Mouse (Mus musculus) gastrocnemius, postnatal 14 days (tissue): ENCODE measurements at regions not wholly inside any gene's neighbourhood (a gene's known extent, or its start where the extent isn't known, plus 50 kb on each side); places are given as distances from the start of the nearest gene placed in this dataset.

Source experiments
- DNase-seq: peaks from one replicate; pipeline ENCODE4 v3.0.0; 2021; ENCODE audit warnings: mixed read lengths
- intact Hi-C: fragments of 180-260 bp; cut with DNase I; formaldehyde crosslinking; loops from one replicate; pipeline ENCODE4 v1.15.1; 2025; ENCODE audit warnings: low total_unique reads

DNA sequence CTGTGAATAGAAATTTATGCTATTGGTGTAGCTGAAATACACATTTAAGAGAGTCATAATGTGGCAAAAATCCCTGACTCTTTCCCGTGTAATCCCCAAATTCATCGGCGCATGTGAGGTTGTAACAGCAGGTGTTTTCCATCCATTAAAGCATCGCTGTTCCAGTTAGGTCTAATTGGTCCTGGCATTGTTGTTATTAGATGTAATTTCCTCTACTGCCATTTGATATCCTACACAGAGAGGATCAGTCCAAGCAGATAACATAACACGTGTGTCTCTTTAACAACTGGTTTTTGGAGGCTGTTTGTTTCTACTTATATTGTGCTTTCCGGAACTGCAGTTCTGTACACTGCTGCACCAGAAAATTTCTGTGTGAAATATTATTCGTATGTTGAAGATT lies 101.8 kb downstream of the Vgll3 start:
- intact Hi-C loops, result no loop called here

DNA sequence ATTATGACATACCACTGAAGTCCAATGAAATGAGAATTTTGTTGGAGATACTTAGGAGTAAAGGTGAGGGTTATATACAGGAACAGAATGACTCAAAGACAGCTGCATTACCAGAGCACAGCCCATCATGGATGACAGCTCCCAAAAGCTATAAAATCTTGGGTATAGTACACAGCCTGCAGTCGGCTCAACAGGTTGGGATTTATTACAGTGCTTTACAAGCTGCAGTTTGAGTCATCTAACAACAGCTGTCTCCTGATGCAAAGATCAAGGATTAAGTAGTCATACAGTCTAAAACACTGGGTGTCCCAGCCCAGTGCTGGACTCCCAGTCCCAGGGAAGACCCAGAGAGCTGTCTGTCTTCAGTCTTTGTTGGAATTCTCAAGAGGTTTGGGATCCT lies 110.9 kb downstream of the Vgll3 start:
- intact Hi-C loops, result no loop called here
- DNase-seq, result no peak

More for the DNA sequence above, 101.8 kb downstream of the Vgll3 start:
- DNase-seq, result no peak

DNA sequence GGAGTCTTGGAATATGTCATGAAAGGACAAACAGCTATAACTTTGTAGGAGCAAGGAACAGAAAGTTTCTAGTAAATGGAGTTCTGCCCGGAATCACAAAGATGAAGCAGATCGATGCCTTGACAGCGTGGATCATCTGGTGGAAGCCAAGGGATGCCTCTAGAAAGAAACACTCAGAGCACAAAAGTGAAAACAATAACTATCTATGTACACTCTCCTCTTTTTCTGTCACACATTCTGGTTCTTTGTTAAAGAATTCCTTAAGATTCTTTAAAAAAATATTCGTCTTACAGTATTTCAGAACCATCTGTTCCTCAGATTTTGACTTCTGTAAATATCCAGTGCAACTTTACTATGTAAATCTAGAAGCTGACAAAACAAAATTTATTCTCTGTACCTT lies 148.8 kb downstream of the Vgll3 start:
- DNase-seq, result no peak
- intact Hi-C loops, result no loop called here

DNA sequence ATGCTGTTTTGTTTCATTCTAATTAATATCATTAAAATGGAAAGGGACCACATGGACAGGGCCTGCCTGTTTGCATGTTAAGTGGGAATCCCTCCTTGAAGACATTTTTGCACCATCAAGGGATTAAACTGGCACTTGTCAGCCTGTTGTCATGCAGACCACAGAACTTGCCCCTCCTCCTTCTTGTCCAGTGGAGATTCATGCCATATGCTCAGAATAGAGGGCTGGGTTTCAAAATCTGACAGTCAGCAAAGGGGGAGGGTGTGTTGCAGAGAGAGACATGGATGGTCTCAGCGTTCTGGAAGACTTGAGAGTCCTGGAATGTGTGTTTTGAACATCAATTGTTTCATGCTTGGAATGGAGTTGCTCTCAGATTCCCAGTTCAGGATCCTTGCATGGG lies 149.2 kb downstream of the Vgll3 start:
- DNase-seq, result no peak
- intact Hi-C loops, result no loop called here

DNA sequence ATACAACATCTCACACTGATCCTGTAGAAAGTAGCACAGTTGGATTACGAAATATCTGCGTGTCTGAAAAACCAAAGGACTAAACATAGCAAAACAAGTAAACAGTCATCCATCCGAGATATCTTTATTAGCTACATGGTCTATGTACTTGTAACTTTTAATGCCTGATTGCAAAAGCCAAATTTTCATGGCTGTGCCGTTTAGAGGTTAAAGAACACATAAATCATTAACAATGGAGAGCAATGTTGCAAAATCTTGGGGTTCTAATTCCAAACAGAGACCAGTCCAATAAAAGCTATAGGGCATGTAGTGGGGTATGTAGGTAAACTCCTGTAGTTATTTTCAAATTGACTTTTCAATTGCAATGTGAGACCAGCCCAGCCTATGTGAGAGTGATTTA lies 162.0 kb downstream of the Vgll3 start:
- DNase-seq, result no peak
- intact Hi-C loops, result no loop called here

DNA sequence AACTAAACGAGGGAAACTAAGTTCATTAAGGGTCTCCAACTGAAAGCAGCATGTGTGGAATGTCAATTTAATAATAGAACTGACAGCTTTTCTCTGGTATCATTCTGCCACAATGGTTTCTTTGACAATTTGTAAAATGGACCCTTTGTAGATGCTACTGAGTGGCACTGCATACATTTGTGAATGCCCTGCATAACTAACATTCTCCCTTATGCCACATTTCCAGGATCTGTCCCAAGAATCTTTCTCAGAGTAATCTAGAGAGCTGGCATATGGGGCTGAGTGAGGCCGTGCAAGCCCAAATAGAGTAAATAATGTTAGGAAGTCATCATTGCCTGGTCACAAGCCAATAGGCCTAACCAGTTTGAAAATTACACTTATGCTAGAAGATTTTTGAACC lies 172.1 kb downstream of the Vgll3 start:
- no peak for DNase-seq
- intact Hi-C loops, result no loop called here

DNA sequence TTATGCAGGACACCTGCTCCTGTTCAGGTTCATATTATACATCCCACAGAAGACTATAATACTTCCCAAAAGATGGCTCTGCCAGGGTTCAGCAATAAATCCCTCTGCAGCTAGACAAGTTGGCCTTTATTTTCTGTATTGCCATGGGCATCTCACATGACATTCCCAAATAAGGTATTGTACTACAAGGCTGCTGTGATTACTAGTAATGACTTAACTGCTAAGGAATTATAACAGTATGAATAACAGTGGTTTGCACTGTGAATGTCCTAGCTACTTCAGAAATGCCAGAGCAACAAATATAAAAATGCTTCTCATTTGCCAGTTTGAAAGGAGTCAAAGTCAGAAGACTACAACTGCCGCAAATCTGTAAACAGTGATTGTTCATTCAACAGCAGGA lies 184.3 kb downstream of the Vgll3 start:
- intact Hi-C loops, result no loop called here
- no peak for DNase-seq

DNA sequence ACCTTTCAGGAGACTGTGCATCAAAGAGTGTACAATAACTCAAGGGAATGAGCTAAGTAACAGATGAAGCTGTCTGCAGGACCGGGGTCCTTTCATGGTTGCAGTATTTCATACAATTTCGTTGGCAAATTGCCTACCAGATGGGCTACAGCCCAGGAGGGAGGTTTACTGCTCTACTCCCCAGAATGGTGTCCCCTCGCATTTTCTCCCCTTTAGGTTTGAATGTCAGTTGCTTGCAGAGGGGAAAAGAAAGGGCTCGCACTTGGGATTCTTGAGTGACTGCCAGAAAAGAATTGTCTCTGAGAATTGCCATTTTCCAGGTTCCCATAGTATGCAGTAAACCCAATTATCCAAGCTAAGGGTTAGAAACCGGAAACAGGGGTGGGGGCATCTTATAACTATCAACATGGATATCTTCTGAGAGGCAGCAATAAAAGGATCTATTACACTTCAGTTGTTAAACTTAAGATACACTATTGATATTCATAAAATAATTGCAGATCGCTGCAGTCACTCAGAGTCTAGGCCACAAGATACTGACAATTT lies 185.7 kb downstream of the Vgll3 start:
- intact Hi-C loops, result loop anchor here (10.0 kb wide), 1 partner anchor 206 kb away; no protein-coding TSS in a partner anchor
- no peak for DNase-seq

DNA sequence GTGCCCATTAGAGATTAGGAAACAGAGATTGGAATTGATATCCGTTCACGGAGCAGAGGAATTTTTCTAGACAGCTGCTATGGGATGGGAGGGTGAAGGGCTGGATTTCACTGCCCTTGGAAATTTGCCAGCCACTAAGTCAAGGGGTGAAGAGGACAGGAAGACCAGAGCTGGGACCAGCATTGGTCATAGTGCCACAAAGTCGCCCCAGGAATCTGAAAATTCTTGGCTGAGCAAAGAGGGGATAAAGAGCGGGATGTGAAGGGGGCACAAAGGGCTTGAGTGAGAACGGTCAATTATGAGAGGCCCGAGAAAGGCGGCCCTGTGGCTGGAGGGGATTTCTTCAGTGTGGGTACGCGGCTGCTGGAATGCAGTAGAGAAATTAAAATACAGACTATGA lies 189.6 kb downstream of the Vgll3 start:
- intact Hi-C loops, result loop anchor here (10.0 kb wide), 1 partner anchor 210 kb away; no protein-coding TSS in a partner anchor
- DNase-seq, result peak; percentile 13

DNA sequence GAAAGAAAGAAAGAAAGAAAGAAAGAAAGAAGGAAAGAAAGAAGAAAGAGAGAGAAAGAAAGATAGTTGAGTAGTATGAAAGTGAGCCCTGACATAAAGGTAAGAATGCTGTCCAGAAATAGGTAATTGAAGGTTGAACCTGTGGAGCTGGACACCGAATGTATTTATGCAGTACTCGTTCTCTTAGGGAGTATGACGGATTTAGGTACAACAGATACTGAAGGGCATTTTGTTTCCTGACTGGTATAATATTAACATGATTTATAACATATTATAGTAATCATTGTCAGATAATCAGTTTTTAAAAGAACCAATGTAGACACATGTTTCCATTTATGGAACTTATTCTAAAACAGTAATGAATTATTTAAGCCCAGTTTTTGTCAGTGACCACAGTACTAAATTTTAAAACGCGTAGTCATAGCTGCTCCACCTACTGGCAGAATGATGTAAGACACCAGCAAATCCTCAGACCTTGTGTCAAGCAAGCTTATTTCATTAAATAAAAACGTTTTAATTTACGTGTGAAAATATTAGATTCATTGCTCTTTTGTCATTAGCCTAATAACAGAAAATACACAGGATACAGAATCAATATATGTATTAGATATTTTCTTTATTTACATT lies 191.0 kb downstream of the Vgll3 start:
- intact Hi-C loops, result loop anchor here (10.0 kb wide), 1 partner anchor 211 kb away; no protein-coding TSS in a partner anchor
- DNase-seq, result peak; percentile 8

DNA sequence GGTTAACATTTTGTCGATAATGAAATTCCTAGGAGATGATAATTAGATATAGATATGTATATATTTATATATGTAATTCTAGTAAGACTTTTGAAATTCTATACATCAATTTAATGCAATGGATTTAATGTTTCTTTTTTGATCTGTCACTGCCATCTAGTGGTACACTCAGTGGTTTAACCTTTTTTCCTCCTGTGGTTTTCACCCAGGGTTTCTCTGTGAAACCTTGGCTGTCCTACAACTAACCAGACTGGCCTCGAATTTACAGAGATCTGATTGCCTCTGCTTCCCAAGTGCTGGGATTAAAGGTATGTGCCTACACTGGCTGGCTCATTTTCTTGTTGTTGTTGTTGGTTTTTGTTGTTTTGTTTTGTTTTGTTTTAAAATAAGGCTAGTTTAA lies 198.6 kb downstream of the Vgll3 start:
- intact Hi-C loops, result loop anchor here (5.0 kb wide), 1 partner anchor 386 kb away; no protein-coding TSS in a partner anchor
- no peak for DNase-seq

DNA sequence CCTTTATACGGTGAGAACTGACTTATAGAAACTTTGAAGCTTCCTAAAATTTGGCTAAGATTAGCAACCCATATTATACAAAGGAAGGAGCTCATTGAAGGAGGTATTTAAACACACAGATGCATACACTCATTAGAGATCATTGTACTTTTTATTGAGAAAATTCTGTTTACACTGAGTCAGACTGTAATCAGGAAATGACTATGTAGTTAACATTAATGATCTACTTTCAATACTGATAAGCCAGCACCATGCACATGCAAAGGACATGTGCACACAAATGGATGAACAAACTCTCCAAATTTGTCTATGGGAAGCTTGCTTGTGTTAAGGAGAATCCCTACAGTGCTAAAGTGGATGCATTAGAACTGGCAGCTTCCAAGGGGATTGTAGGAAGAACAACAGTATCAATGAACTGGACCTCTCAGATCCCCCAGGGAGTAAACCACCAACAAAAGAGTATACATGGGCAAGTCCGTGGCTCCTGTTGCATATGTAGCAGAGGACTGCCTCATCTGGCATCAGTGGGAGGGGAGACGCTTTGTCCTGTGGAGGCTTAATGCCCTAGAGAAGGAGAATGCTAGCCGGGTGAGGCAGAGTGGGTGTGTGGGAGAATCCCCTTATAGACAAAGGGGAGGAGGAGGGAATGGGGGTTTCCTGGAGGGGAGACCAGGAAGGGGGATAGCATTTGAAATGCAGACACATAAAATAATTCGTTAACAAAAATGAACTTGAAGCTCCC lies 200.0 kb downstream of the Vgll3 start:
- DNase-seq, result no peak
- intact Hi-C loops, result loop anchor here (5.0 kb wide), 1 partner anchor 388 kb away; no protein-coding TSS in a partner anchor

DNA sequence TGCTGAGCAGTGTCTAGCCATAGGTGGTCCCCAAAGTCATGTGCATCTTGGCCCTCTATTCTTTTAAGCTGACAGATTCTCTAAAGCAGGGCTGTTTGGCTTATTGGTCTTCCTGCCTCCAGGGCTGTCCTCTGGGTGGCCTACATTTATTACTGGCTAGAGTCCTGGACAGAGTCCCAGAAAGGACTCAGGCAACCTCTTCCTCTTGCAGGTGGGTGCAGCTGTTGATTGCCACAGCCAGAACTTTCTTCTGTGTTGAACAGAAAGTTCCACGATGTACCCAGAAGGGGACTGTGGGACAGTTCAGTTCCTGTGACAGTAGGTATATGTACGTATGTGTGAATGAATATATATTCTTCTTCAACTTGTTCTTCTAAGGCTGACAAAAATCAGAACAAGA lies 202.0 kb downstream of the Vgll3 start:
- intact Hi-C loops, result no loop called here
- DNase-seq, result no peak

DNA sequence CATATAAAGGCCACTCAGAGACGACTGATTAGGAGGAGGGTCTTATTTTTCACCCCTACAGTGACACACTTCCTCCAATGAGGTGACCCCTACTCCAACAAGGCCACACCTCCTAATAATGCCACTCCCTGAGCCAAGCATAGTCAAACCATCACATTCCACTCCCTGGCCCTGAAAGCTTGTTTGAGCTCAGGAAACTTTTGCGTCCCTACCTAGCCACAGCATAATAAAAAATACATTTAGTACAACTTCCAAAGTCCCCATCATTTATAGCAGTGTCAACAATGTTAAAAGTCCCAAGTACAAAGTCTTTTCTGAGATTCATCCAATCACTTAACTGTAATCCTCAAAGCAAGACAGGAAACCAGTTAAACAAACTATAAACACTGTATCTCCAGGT lies 208.3 kb downstream of the Vgll3 start:
- no peak for DNase-seq
- intact Hi-C loops, result no loop called here
